Mouse (Mus musculus): Measurements from ENCODE around the gene Epdr1. TPM values are rescaled to one million over a fixed set of nuclear protein-coding genes. Genes with fewer than 3 reads are reported as not detected.
"Not testable (repeated sequence)": the region's sequence is repeated elsewhere in the genome, so short reads cannot be mapped to it uniquely, and the experiment has no call there.

Epdr1 gene
- polyA plus RNA-seq, 1 experiment from 2014 or later: 31.9 TPM

- H3K27ac ChIP-seq: no peak overlapping the region
- WGBS: 71% methylated on average over 1 of the region's 1 CpGs
- no peak for ATAC-seq (replicated peaks; ENCODE audit: insufficient number of reproducible peaks, insufficient read depth, low FRiP score, low read depth)
Observed at GRCm38 (mm10) chr13:19603719-19604118, 16.0 kb downstream of the Epdr1 start.

GRCm38 (mm10) chr13:19602531-19602930, 17.2 kb downstream of the Epdr1 start:
- ATAC-seq (replicated peaks; ENCODE audit: insufficient number of reproducible peaks, insufficient read depth, low FRiP score, low read depth): no peak
- Histone ChIP-seq H3K36me3 (no peaks in the 10 kb centered on the region), H3K27me3 (no peaks in the 10 kb centered on the region), H3K4me1 (replicated peaks) (no peaks in the 10 kb centered on the region), H3K9me3 (replicated peaks) (no peaks in the 10 kb centered on the region), H3K9ac (no peak overlapping the region), H3K4me3 (no peak overlapping the region), H3K27ac (no peak overlapping the region), H3K4me2 (no peak overlapping the region)
- 79% methylated on average over 1 of the region's 1 CpGs for WGBS

More at GRCm38 (mm10) chr13:19603719-19604118, 16.0 kb downstream of the Epdr1 start:
- no peaks in the 10 kb centered on the region for H3K9me3 ChIP-seq (replicated peaks)
- H3K27me3 ChIP-seq: no peaks in the 10 kb centered on the region
- H3K9ac ChIP-seq: no peak overlapping the region
- H3K4me3 ChIP-seq: no peak overlapping the region
- no peaks in the 10 kb centered on the region for H3K36me3 ChIP-seq
- H3K4me2 ChIP-seq: no peak overlapping the region
- H3K4me1 ChIP-seq (replicated peaks): no peaks in the 10 kb centered on the region

DNA sequence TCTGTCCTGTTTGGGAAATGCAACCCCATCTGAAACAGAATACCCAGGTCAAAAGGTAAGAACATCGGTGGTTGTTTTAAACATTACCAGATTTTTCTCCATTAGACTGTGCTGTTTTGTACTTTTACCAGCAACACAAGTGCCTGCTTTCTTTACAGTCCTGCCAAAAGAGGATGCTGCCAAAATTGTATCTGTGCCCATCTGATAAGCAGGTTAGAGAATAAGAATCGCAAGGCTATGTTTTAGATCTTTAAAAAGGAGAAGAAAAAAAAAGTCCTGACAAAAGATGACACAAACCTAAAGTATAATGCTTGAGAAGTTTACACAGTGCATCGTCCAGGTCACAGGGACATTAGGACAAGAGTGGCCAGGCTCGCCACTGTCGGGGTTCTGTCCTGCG, 20.5 kb downstream of the Epdr1 start:
- H3K27me3 ChIP-seq: no peaks in the 10 kb centered on the region
- no peak overlapping the region for H3K4me3 ChIP-seq
- H3K9me3 ChIP-seq (replicated peaks): no peaks in the 10 kb centered on the region
- no peaks in the 10 kb centered on the region; the same call in 1 of the 2 replicates for H3K36me3 ChIP-seq
- no peak overlapping the region for H3K4me2 ChIP-seq
- no peak overlapping the region for H3K27ac ChIP-seq
- H3K4me1 ChIP-seq (replicated peaks): no peaks in the 10 kb centered on the region
- H3K9ac ChIP-seq: no peak overlapping the region
- no peak for ATAC-seq (replicated peaks; ENCODE audit: insufficient number of reproducible peaks, insufficient read depth, low FRiP score, low read depth)
- 72% methylated on average over 6 of the region's 6 CpGs for WGBS

DNA sequence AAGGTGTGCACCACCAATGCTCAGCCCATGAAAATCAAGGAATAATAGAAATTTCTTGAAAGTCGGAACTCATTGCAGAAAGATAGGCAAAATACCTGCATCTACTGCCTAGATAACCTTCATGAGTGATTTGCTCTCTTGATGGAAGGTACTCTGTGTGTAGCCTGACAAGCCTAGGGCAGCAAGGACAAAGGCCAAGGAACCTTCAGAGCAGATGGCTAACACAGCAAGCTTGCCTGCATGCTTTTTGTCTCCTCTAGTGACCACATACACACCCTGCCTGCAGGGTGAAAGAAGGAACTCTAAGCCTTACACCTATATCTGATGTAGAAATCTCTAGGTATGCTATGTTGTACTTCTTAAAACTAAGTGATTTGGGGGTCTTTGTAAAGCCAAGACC, 24.6 kb downstream of the Epdr1 start:
- H3K27me3 ChIP-seq: no peaks in the 10 kb centered on the region
- 0 out of 2 replicates have a peak, but pooled peaks cover 2% of the 10 kb centered on the region for H3K4me1 ChIP-seq (replicated peaks)
- no peaks in the 10 kb centered on the region for H3K9me3 ChIP-seq (replicated peaks)
- 97% methylated on average over 1 of the region's 1 CpGs for WGBS
- ATAC-seq (replicated peaks; ENCODE audit: insufficient number of reproducible peaks, insufficient read depth, low FRiP score, low read depth): no peak
- H3K27ac ChIP-seq: no peak overlapping the region
- no peak overlapping the region for H3K4me3 ChIP-seq
- no peak overlapping the region for H3K9ac ChIP-seq
- H3K36me3 ChIP-seq: no peaks in the 10 kb centered on the region; the same call in 1 of the 2 replicates
- no peak overlapping the region for H3K4me2 ChIP-seq

GRCm38 (mm10) chr13:19590996-19591759, 28.5 kb downstream of the Epdr1 start:
- no peak overlapping the region for H3K4me3 ChIP-seq
- H3K4me1 ChIP-seq (replicated peaks): 0 out of 2 replicates have a peak, but pooled peaks cover 2% of the 10 kb centered on the region
- H3K9me3 ChIP-seq (replicated peaks): no peaks in the 10 kb centered on the region
- no peak overlapping the region for H3K27ac ChIP-seq
- no peaks in the 10 kb centered on the region for H3K27me3 ChIP-seq
- WGBS: 85% methylated on average over 3 of the region's 3 CpGs
- ATAC-seq (replicated peaks; ENCODE audit: insufficient number of reproducible peaks, insufficient read depth, low FRiP score, low read depth): no peak
- H3K4me2 ChIP-seq: no peak overlapping the region
- no peak overlapping the region for H3K9ac ChIP-seq
- H3K36me3 ChIP-seq: no peaks in the 10 kb centered on the region; the same call in 1 of the 2 replicates

GRCm38 (mm10) chr13:19575947-19576346, 43.8 kb downstream of the Epdr1 start:
- no peak overlapping the region for H3K4me3 ChIP-seq
- H3K9me3 ChIP-seq (replicated peaks): no peaks in the 10 kb centered on the region
- no peaks in the 10 kb centered on the region for H3K27me3 ChIP-seq
- no peak overlapping the region for H3K9ac ChIP-seq
- H3K4me2 ChIP-seq: no peak overlapping the region
- no peak for ATAC-seq (replicated peaks; ENCODE audit: insufficient number of reproducible peaks, insufficient read depth, low FRiP score, low read depth)
- H3K27ac ChIP-seq: no peak overlapping the region
- 74% methylated on average over 3 of the region's 3 CpGs for WGBS
- H3K4me1 ChIP-seq (replicated peaks): no peaks in the 10 kb centered on the region
- H3K36me3 ChIP-seq: no peaks in the 10 kb centered on the region

- not testable (repeated sequence) for H3K9ac ChIP-seq; H3K4me1 ChIP-seq (replicated peaks); H3K27me3 ChIP-seq; H3K9me3 ChIP-seq (replicated peaks); H3K4me3 ChIP-seq; H3K4me2 ChIP-seq; H3K36me3 ChIP-seq; ATAC-seq (replicated peaks; ENCODE audit: insufficient number of reproducible peaks, insufficient read depth, low FRiP score, low read depth); H3K27ac ChIP-seq
- 74% methylated on average over 2 of the region's 2 CpGs for WGBS
Observed at GRCm38 (mm10) chr13:19574723-19575122, 45.0 kb downstream of the Epdr1 start.

GRCm38 (mm10) chr13:19570166-19570565, 49.6 kb downstream of the Epdr1 start:
- not testable (repeated sequence) for H3K4me1 ChIP-seq (replicated peaks)

GRCm38 (mm10) chr13:19562510-19562909, 57.2 kb downstream of the Epdr1 start:
- H3K4me2 ChIP-seq: no peak overlapping the region
- no peak overlapping the region for H3K9ac ChIP-seq
- 93% methylated on average over 1 of the region's 1 CpGs for WGBS
- H3K4me3 ChIP-seq: no peak overlapping the region
- no peak for ATAC-seq (replicated peaks; ENCODE audit: insufficient number of reproducible peaks, insufficient read depth, low FRiP score, low read depth)
- H3K4me1 ChIP-seq (replicated peaks): no peaks in the 10 kb centered on the region
- no peaks in the 10 kb centered on the region for H3K27me3 ChIP-seq
- no peaks in the 10 kb centered on the region for H3K9me3 ChIP-seq (replicated peaks)
- H3K27ac ChIP-seq: no peak overlapping the region
- H3K36me3 ChIP-seq: no peaks in the 10 kb centered on the region

More at GRCm38 (mm10) chr13:19570166-19570565, 49.6 kb downstream of the Epdr1 start:
- H3K9me3 ChIP-seq (replicated peaks); H3K36me3 ChIP-seq; H3K9ac ChIP-seq; ATAC-seq (replicated peaks; ENCODE audit: insufficient number of reproducible peaks, insufficient read depth, low FRiP score, low read depth); H3K4me2 ChIP-seq; H3K27me3 ChIP-seq; H3K4me3 ChIP-seq; H3K27ac ChIP-seq: not testable (repeated sequence)

GRCm38 (mm10) chr13:19555391-19555790, 64.3 kb downstream of the Epdr1 start:
- no peak overlapping the region for H3K4me2 ChIP-seq
- no peaks in the 10 kb centered on the region for H3K9me3 ChIP-seq (replicated peaks)
- H3K4me3 ChIP-seq: no peak overlapping the region
- H3K4me1 ChIP-seq (replicated peaks): no peaks in the 10 kb centered on the region
- no peaks in the 10 kb centered on the region for H3K27me3 ChIP-seq
- WGBS: 80% methylated on average over 4 of the region's 4 CpGs
- no peak overlapping the region for H3K27ac ChIP-seq
- ATAC-seq (replicated peaks; ENCODE audit: insufficient number of reproducible peaks, insufficient read depth, low FRiP score, low read depth): no peak
- no peaks in the 10 kb centered on the region for H3K36me3 ChIP-seq
- H3K9ac ChIP-seq: no peak overlapping the region

Data from heart, embryonic 15.5 days (tissue).